Mouse (Mus musculus): ENCODE data around the gene Elmo3.

DNA sequence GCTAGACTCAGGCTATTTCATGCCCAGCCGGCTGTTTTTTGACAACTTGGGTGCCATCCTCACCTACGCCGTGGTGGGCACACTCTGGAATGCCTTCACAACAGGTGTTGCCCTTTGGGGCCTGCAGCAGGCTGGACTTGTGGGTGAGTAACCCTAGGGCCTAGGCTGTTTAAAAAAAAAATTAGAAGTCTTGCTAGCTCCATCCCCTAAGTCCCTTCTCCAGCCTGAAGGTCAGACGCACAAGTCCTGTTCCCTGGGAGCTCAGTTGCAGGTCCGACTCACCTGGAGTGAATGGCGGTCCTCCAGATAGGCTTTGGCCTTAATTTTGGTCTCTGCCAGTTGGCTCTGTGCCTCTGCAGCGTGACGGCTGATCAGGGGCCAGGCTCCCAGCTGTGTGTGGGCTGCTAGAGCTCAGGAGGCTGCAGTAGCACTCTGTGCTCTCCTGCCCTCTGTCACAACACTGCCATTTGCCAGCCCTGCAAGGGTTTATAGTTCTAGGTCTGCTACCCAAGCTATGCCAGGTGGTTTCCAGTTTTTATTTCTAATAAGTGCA is 48.3 kb downstream of the Elmo3 start:
- TF ChIP-seq CTCF (conservative IDR thresholded peaks at IDR 0.05; ENCODE audit: insufficient read depth, insufficient read length, low read depth, low read length) (no peak), POLR2A (IDR thresholded peaks at IDR 0.05; ENCODE audit: low read depth, low read length) (no peak)

All from kidney, adult 2 months (tissue).